Mouse (Mus musculus) myocyte (in vitro differentiated cells): ENCODE data around the gene Il34.

Source experiments
- MAX ChIP-seq: IDR thresholded peaks from one replicate; pipeline ENCODE4 v1.6.1; 2011; ENCODE audit warnings: low read depth, mild to moderate bottlenecking, control low read depth
- MYOG ChIP-seq, 3 experiments: IDR thresholded peaks; one replicate each; pipeline ENCODE4 v1.6.1; 2011; ENCODE audit warnings: control low read depth in 2 of 3, low read depth in 2 of 3, mild to moderate bottlenecking in 2 of 3; ENCODE audit not compliant: insufficient read length in 2 of 3, control insufficient read depth in 1 of 3, insufficient read depth in 1 of 3
- POLR2A ChIP-seq: IDR thresholded peaks from one replicate; pipeline ENCODE4 v1.6.1; 2011; ENCODE audit warnings: low read depth, mild to moderate bottlenecking, control low read depth, moderate library complexity; ENCODE audit not compliant: insufficient read length

DNA sequence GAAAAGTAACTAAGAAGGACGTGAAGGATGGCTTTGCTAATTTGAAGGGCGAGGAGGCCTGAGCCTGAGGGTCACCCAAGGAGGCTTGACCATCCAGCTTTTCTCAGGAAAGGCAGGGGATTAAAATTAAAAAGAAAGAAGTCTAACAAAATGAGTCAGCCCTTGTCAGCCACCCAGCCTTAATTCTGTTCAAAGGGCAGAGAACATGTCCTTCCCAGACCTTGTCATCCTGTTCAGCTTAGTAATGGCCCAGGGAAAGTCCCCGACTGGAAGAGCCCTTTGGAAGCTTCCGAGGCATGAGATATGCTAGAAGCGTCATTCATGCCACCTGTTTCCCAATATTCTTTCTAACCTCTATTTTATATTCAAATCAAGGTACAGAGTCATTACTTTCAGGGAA is 2.7 kb downstream of the Il34 start:
- TF ChIP-seq MYOG (IDR thresholded peaks at IDR 0.05; ENCODE audit: control insufficient read depth in 1 of 3, insufficient read depth in 1 of 3, insufficient read length in 2 of 3, low read depth in 2 of 3) (no peak), MAX (no peak), POLR2A (no peak)
